Mouse (Mus musculus) adrenal gland, postnatal 14 days (tissue): Measurements from ENCODE around the gene Tspan4. TPM values are rescaled to one million over a fixed set of nuclear protein-coding genes. Genes with fewer than 3 reads are reported as not detected.
"Not testable (repeated sequence)": the region's sequence is repeated elsewhere in the genome, so short reads cannot be mapped to it uniquely, and the experiment has no call there.

Experiments
- DNase-seq: peaks from one replicate; pipeline ENCODE4 v3.0.0; 2021; ENCODE audit warnings: mixed read lengths
- total RNA-seq: library from RNA; stranded (reverse); gene quantifications from 2 replicates; pipeline ENCODE4 v1.2.3, GENCODE M21; 2021

Tspan4 gene
- total RNA-seq, 1 experiment from 2014 or later: 49.4 TPM

- no peak for DNase-seq
Measured at GRCm38 (mm10) chr7:141438201-141438968, 36.7 kb upstream of the Tspan4 start.

GRCm38 (mm10) chr7:141439140-141439679, 35.8 kb upstream of the Tspan4 start:
- DNase-seq: no peak

GRCm38 (mm10) chr7:141439811-141440210, 35.2 kb upstream of the Tspan4 start:
- DNase-seq: no peak

- peak; percentile 80 for DNase-seq
Measured at GRCm38 (mm10) chr7:141440613-141441012, 34.4 kb upstream of the Tspan4 start.

- DNase-seq: no peak
Measured at GRCm38 (mm10) chr7:141441460-141441859, 33.6 kb upstream of the Tspan4 start.

GRCm38 (mm10) chr7:141442199-141442598, 32.8 kb upstream of the Tspan4 start:
- no peak for DNase-seq

- no peak for DNase-seq
Measured at GRCm38 (mm10) chr7:141443081-141443821, 31.8 kb upstream of the Tspan4 start.

GRCm38 (mm10) chr7:141443828-141444237, 31.2 kb upstream of the Tspan4 start, which contains the start of gene Pidd1:
Gene Pidd1, minus strand, starts transcription at chr7:141444025.
- DNase-seq: peak; percentile 85

GRCm38 (mm10) chr7:141446374-141446773, 28.7 kb upstream of the Tspan4 start:
- not testable (repeated sequence) for DNase-seq

- DNase-seq: peak; percentile 97
Measured at GRCm38 (mm10) chr7:141447110-141447991, 27.7 kb upstream of the Tspan4 start, which contains the start of gene Rplp2. Gene Rplp2, plus strand, starts transcription at chr7:141447370.

GRCm38 (mm10) chr7:141451928-141452327, 23.1 kb upstream of the Tspan4 start:
- DNase-seq: peak; percentile 67

- DNase-seq: no peak
Measured at GRCm38 (mm10) chr7:141453636-141454035, 21.4 kb upstream of the Tspan4 start.

GRCm38 (mm10) chr7:141454967-141455551, 20.0 kb upstream of the Tspan4 start, which contains the start of gene Pnpla2:
Gene Pnpla2, plus strand, starts transcription at chr7:141455198.
- DNase-seq: peak; percentile 99

GRCm38 (mm10) chr7:141455610-141456314, 19.3 kb upstream of the Tspan4 start:
- DNase-seq: peak; percentile 86

- DNase-seq: peak; percentile 80
Measured at GRCm38 (mm10) chr7:141456739-141457138, 18.3 kb upstream of the Tspan4 start.

- DNase-seq: peak; percentile 9
Measured at GRCm38 (mm10) chr7:141457236-141457635, 17.8 kb upstream of the Tspan4 start.

GRCm38 (mm10) chr7:141457986-141458660, 16.9 kb upstream of the Tspan4 start:
- peak; percentile 81 for DNase-seq

- DNase-seq: no peak
Measured at GRCm38 (mm10) chr7:141458661-141459060, 16.4 kb upstream of the Tspan4 start.

GRCm38 (mm10) chr7:141459301-141459711, 15.7 kb upstream of the Tspan4 start:
- DNase-seq: peak; percentile 66

- DNase-seq: peak; percentile 19
Measured at GRCm38 (mm10) chr7:141460001-141460390, 15.0 kb upstream of the Tspan4 start.
